Mouse (Mus musculus): ENCODE results near the gene Fstl4.

DNA sequence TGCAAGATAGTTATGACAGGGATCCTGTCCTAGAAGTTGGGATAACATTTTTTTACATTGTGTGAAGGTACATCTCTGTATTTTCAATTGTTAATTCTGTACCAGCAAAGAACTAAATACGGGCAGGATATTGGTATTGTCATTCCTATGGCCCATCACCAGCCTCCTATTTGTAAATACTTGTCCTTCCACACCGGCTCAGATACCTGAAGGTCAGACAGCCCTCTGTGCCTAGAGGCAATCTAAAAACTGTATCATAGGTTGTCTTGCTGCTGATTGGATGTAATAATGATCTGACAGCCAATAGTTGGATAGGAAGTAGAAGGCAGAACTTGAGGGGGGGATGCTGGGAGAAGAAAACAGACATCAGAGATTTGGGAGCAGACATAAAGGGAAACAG, 432.7 kb downstream of the Fstl4 start:
- TF ChIP-seq CTCF (IDR thresholded peaks at IDR 0.05; ENCODE audit: low read depth) (no peak), EP300 (IDR thresholded peaks at IDR 0.05; ENCODE audit: low read depth) (no peak)

Data from liver, embryonic 14.5 days (tissue).